Mouse (Mus musculus) neural tube, embryonic 12.5 days (tissue): ENCODE data around the gene Nphp4. TPM values are rescaled to one million over a fixed set of nuclear protein-coding genes. Genes with fewer than 3 reads are reported as not detected.

ENCODE experiments used
- ATAC-seq: fragments of 200-750 bp; cut with Nextera tagmentation; 2 replicates; pipeline ENCODE4 v1.8.0; 2017; ENCODE audit warnings: low read depth, mild to moderate bottlenecking, moderate TSS enrichment, moderate library complexity; ENCODE audit not compliant: low FRiP score
- H3K27ac ChIP-seq: fragments of 300-500 bp; sonication (generic); 2 replicates; pipeline ENCODE4 v1.5.1; 2016
- H3K27me3 ChIP-seq: fragments of 300-500 bp; sonication (generic); replicated peaks from 2 replicates; pipeline ENCODE4 v1.6.1; 2016; ENCODE audit warnings: mild to moderate bottlenecking
- H3K36me3 ChIP-seq: fragments of 300-500 bp; sonication (generic); 2 replicates; pipeline ENCODE4 v1.6.1; 2016; ENCODE audit warnings: mild to moderate bottlenecking
- H3K4me1 ChIP-seq: fragments of 300-500 bp; sonication (generic); 2 replicates; pipeline ENCODE4 v1.6.1; 2016
- H3K4me2 ChIP-seq: fragments of 300-500 bp; sonication (generic); replicated peaks from 2 replicates; pipeline ENCODE4 v1.6.1; 2016; ENCODE audit warnings: mild to moderate bottlenecking
- H3K4me3 ChIP-seq: fragments of 300-500 bp; sonication (generic); 2 replicates; pipeline ENCODE4 v1.5.1; 2016
- H3K9ac ChIP-seq: fragments of 300-500 bp; sonication (generic); 2 replicates; pipeline ENCODE4 v1.6.1; 2016; ENCODE audit warnings: mild to moderate bottlenecking
- H3K9me3 ChIP-seq: fragments of 300-500 bp; sonication (generic); 2 replicates; pipeline ENCODE4 v1.6.1; 2016; ENCODE audit warnings: mild to moderate bottlenecking
- WGBS: fragments of 180-500 bp; shearing (Covaris S2); methylation state at CpG from one replicate; pipeline ENCODE4 v1.1.7; 2016; 5-methylcytosine and 5-hydroxymethylcytosine counted together
- polyA plus RNA-seq: library from polyadenylated mRNA; unstranded; fragments of >200 nt; fragmentation: Nextera tagmentation; extraction: Ambion mirVana; gene quantifications from 2 replicates; pipeline ENCODE4 v1.2.1, GENCODE M21; 2016

The Nphp4 gene
- polyA plus RNA-seq, result 6.6 and 7.2 TPM in 2 replicates

GRCm38 (mm10) chr4:152476427-152477023 is at the start of gene Nphp4:
Nphp4 (plus strand) TSS chr4:152476706.
- Histone ChIP-seq H3K4me3 (peak within 1 kb of the TSS; percentile 71), H3K9ac (peak within 1 kb of the TSS; percentile 83), H3K36me3 (no peaks in the 10 kb centered on the region; the same call in 1 of the 2 replicates), H3K4me1 (peaks cover 25% of the 10 kb centered on the region), H3K9me3 (peaks cover 9% of the 10 kb centered on the region; the same call in 1 of the 2 replicates), H3K27ac (no peak within 1 kb of the TSS), H3K27me3 (peaks cover 16% of the 10 kb centered on the region), H3K4me2 (peak within 1 kb of the TSS; percentile 90)
- 4% methylated on average over 18 of the region's 18 CpGs for WGBS
- ATAC-seq, result no peak; the same call in 1 of the 2 replicates

- Histone ChIP-seq H3K4me1 (peaks cover 5% of the 10 kb centered on the region; the same call in 1 of the 2 replicates), H3K9ac (no peak overlapping the region), H3K4me2 (no peak overlapping the region), H3K36me3 (no peaks in the 10 kb centered on the region), H3K27me3 (no peaks in the 10 kb centered on the region; the same call in 1 of the 2 replicates), H3K9me3 (no peaks in the 10 kb centered on the region), H3K4me3 (no peak overlapping the region), H3K27ac (no peak overlapping the region)
- WGBS, result 55% methylated on average over 8 of the region's 8 CpGs
- no peak for ATAC-seq
These were observed 48.2 kb upstream of the Nphp4 start for GRCm38 (mm10) chr4:152428259-152428658.

- H3K27me3 ChIP-seq, result no peaks in the 10 kb centered on the region; the same call in 1 of the 2 replicates
- H3K27ac ChIP-seq, result no peak overlapping the region
- H3K4me2 ChIP-seq, result no peak overlapping the region
- H3K4me1 ChIP-seq, result peaks cover 5% of the 10 kb centered on the region; the same call in 1 of the 2 replicates
- H3K4me3 ChIP-seq, result no peak overlapping the region
- WGBS, result 62% methylated on average over 5 of the region's 5 CpGs
- H3K36me3 ChIP-seq, result no peaks in the 10 kb centered on the region
- H3K9ac ChIP-seq, result no peak overlapping the region
- no peak for ATAC-seq
- H3K9me3 ChIP-seq, result no peaks in the 10 kb centered on the region
These were observed 44.2 kb upstream of the Nphp4 start for GRCm38 (mm10) chr4:152432308-152432707.

- H3K27ac ChIP-seq, result no peak overlapping the region
- H3K27me3 ChIP-seq, result no peaks in the 10 kb centered on the region; the same call in 1 of the 2 replicates
- no peaks in the 10 kb centered on the region for H3K9me3 ChIP-seq
- H3K36me3 ChIP-seq, result no peaks in the 10 kb centered on the region
- no peaks in the 10 kb centered on the region for H3K4me1 ChIP-seq
- 2% methylated on average over 9 of the region's 9 CpGs for WGBS
- H3K9ac ChIP-seq, result no peak overlapping the region
- ATAC-seq, result peak; percentile 94
- peak overlapping the region; percentile 60 for H3K4me2 ChIP-seq
- peak overlapping the region; percentile 7; the same call in 1 of the 2 replicates for H3K4me3 ChIP-seq
These were observed 41.7 kb upstream of the Nphp4 start for GRCm38 (mm10) chr4:152434836-152435235.

- Histone ChIP-seq H3K4me1 (no peaks in the 10 kb centered on the region), H3K27me3 (no peaks in the 10 kb centered on the region; the same call in 1 of the 2 replicates), H3K4me2 (peak overlapping the region; percentile 60), H3K9me3 (no peaks in the 10 kb centered on the region), H3K36me3 (no peaks in the 10 kb centered on the region), H3K27ac (no peak overlapping the region), H3K4me3 (peak overlapping the region; percentile 7; the same call in 1 of the 2 replicates), H3K9ac (no peak overlapping the region)
- WGBS, result 12% methylated on average over 10 of the region's 10 CpGs
- peak; percentile 69 for ATAC-seq
These were observed 41.3 kb upstream of the Nphp4 start for GRCm38 (mm10) chr4:152435255-152435654.

- H3K4me3 ChIP-seq, result no peak overlapping the region
- no peak overlapping the region for H3K9ac ChIP-seq
- no peaks in the 10 kb centered on the region for H3K4me1 ChIP-seq
- no peaks in the 10 kb centered on the region for H3K9me3 ChIP-seq
- ATAC-seq, result no peak
- no peak overlapping the region for H3K4me2 ChIP-seq
- H3K27ac ChIP-seq, result no peak overlapping the region
- H3K27me3 ChIP-seq, result no peaks in the 10 kb centered on the region
- WGBS, result 74% methylated on average over 9 of the region's 9 CpGs
- no peaks in the 10 kb centered on the region for H3K36me3 ChIP-seq
These were observed 35.6 kb upstream of the Nphp4 start for GRCm38 (mm10) chr4:152440882-152441281.

GRCm38 (mm10) chr4:152441536-152441935 is 35.0 kb upstream of the Nphp4 start:
- Histone ChIP-seq H3K4me1 (no peaks in the 10 kb centered on the region), H3K27ac (no peak overlapping the region), H3K9me3 (no peaks in the 10 kb centered on the region), H3K4me2 (no peak overlapping the region; the same call in 1 of the 2 replicates), H3K36me3 (no peaks in the 10 kb centered on the region), H3K27me3 (no peaks in the 10 kb centered on the region), H3K4me3 (no peak overlapping the region), H3K9ac (no peak overlapping the region)
- no peak for ATAC-seq
- WGBS, result 40% methylated on average over 9 of the region's 9 CpGs

GRCm38 (mm10) chr4:152446178-152446577 is 30.3 kb upstream of the Nphp4 start:
- no peak for ATAC-seq
- no peak overlapping the region; the same call in 1 of the 2 replicates for H3K4me2 ChIP-seq
- no peaks in the 10 kb centered on the region for H3K27me3 ChIP-seq
- H3K36me3 ChIP-seq, result no peaks in the 10 kb centered on the region
- no peak overlapping the region for H3K9ac ChIP-seq
- no peaks in the 10 kb centered on the region for H3K4me1 ChIP-seq
- no peaks in the 10 kb centered on the region for H3K9me3 ChIP-seq
- H3K4me3 ChIP-seq, result no peak overlapping the region
- no peak overlapping the region for H3K27ac ChIP-seq
- WGBS, result 90% methylated on average over 10 of the region's 10 CpGs

- no peaks in the 10 kb centered on the region for H3K27me3 ChIP-seq
- no peak overlapping the region for H3K27ac ChIP-seq
- no peak overlapping the region for H3K4me2 ChIP-seq
- H3K4me3 ChIP-seq, result no peak overlapping the region
- H3K9ac ChIP-seq, result no peak overlapping the region
- WGBS, result 85% methylated on average over 22 of the region's 22 CpGs
- peaks cover 2% of the 10 kb centered on the region; the same call in 1 of the 2 replicates for H3K4me1 ChIP-seq
- H3K36me3 ChIP-seq, result no peaks in the 10 kb centered on the region
- no peak for ATAC-seq
- no peaks in the 10 kb centered on the region for H3K9me3 ChIP-seq
These were observed 28.5 kb upstream of the Nphp4 start for GRCm38 (mm10) chr4:152447731-152448665.

- no peak overlapping the region for H3K9ac ChIP-seq
- H3K27ac ChIP-seq, result no peak overlapping the region
- no peaks in the 10 kb centered on the region for H3K9me3 ChIP-seq
- H3K27me3 ChIP-seq, result no peaks in the 10 kb centered on the region
- H3K4me2 ChIP-seq, result no peak overlapping the region
- WGBS, result 69% methylated on average over 8 of the region's 8 CpGs
- H3K4me1 ChIP-seq, result peaks cover 4% of the 10 kb centered on the region; the same call in 1 of the 2 replicates
- no peaks in the 10 kb centered on the region for H3K36me3 ChIP-seq
- no peak for ATAC-seq
- H3K4me3 ChIP-seq, result no peak overlapping the region
These were observed 27.9 kb upstream of the Nphp4 start for GRCm38 (mm10) chr4:152448666-152449018.

- Histone ChIP-seq H3K4me2 (no peak overlapping the region), H3K9me3 (no peaks in the 10 kb centered on the region), H3K27me3 (no peaks in the 10 kb centered on the region), H3K36me3 (no peaks in the 10 kb centered on the region), H3K4me1 (peaks cover 8% of the 10 kb centered on the region; the same call in 1 of the 2 replicates), H3K27ac (no peak overlapping the region), H3K4me3 (no peak overlapping the region), H3K9ac (no peak overlapping the region)
- WGBS, result 85% methylated on average over 6 of the region's 6 CpGs
- ATAC-seq, result no peak
These were observed 25.1 kb upstream of the Nphp4 start for GRCm38 (mm10) chr4:152451371-152451770.

- peak; percentile 26; the same call in 1 of the 2 replicates for ATAC-seq
- Histone ChIP-seq H3K4me2 (no peak overlapping the region), H3K9me3 (no peaks in the 10 kb centered on the region), H3K27me3 (no peaks in the 10 kb centered on the region), H3K36me3 (no peaks in the 10 kb centered on the region), H3K4me3 (no peak overlapping the region), H3K27ac (no peak overlapping the region), H3K9ac (no peak overlapping the region), H3K4me1 (peaks cover 8% of the 10 kb centered on the region; the same call in 1 of the 2 replicates)
- WGBS, result 23% methylated on average over 10 of the region's 10 CpGs
These were observed 23.4 kb upstream of the Nphp4 start for GRCm38 (mm10) chr4:152453079-152453478.
